Mouse (Mus musculus) gastrocnemius, postnatal 4 days (tissue): ENCODE data around the gene Hapln2. TPM values are rescaled to one million over a fixed set of nuclear protein-coding genes. Genes with fewer than 3 reads are reported as not detected.

Experiments
- DNase-seq, 2 experiments: peaks; one replicate each; pipeline ENCODE4 v3.0.0; 2021 to 2022; ENCODE audit warnings: low spot score in 2 of 2, mixed read lengths in 2 of 2
- total RNA-seq, 2 experiments: library from RNA; stranded (reverse); gene quantifications; 2 replicates each; pipeline ENCODE4 v1.2.3; 2021

Gene Hapln2
- total RNA-seq, 2 experiments from 2014 or later: 0.21 TPM; not detected in 1

GRCm38 (mm10) chr3:87981894-87982835 lies 45.2 kb downstream of the Hapln2 start:
- DNase-seq: peak in 1 of 2 experiments; percentile 59

GRCm38 (mm10) chr3:87981214-87981760 lies 46.1 kb downstream of the Hapln2 start:
- DNase-seq: peak in 1 of 2 experiments; percentile 10

GRCm38 (mm10) chr3:87980728-87981127 lies 46.7 kb downstream of the Hapln2 start:
- no peak for DNase-seq

GRCm38 (mm10) chr3:87980085-87980484 lies 47.3 kb downstream of the Hapln2 start:
- DNase-seq: no peak

GRCm38 (mm10) chr3:87979493-87979892 lies 47.9 kb downstream of the Hapln2 start:
- no peak for DNase-seq

GRCm38 (mm10) chr3:87974381-87974987 lies 52.9 kb downstream of the Hapln2 start:
- DNase-seq: peak in 1 of 2 experiments; percentile 36

- DNase-seq: peak in 1 of 2 experiments; percentile 15
Observed at GRCm38 (mm10) chr3:87973593-87974380, 53.6 kb downstream of the Hapln2 start.

GRCm38 (mm10) chr3:87972776-87973175 lies 54.6 kb downstream of the Hapln2 start:
- peak in 1 of 2 experiments; percentile 17 for DNase-seq

GRCm38 (mm10) chr3:87972203-87972664 lies 55.1 kb downstream of the Hapln2 start:
- DNase-seq: peak in 1 of 2 experiments; percentile 12

Other genes starting within 250 kb of the Hapln2 start
- gene Ntrk1, start 232.4 kb downstream of the Hapln2 start, total RNA-seq: under 1 TPM; 0.10 to 0.13 TPM
- gene Insrr, start 230.6 kb downstream of the Hapln2 start, total RNA-seq: under 1 TPM; 0.15 to 0.18 TPM
- gene Pear1, start 203.3 kb downstream of the Hapln2 start, total RNA-seq: 10 to 100 TPM; 20.8 to 26.2 TPM
- gene Sh2d2a, start 180.8 kb downstream of the Hapln2 start, total RNA-seq: under 1 TPM in 1 of 2 experiments, not detected in 1; 0.16 TPM
- 10 to 100 TPM; 56.7 to 58.3 TPM for gene Prcc, start 142.0 kb downstream of the Hapln2 start, total RNA-seq
- gene Hdgf, start 121.3 kb downstream of the Hapln2 start, total RNA-seq: 100 to 1,000 TPM; 179 to 182 TPM
- 10 to 100 TPM; 55.0 to 57.0 TPM for gene Mrpl24, start 108.1 kb downstream of the Hapln2 start, total RNA-seq
- 10 to 100 TPM; 20.2 to 20.6 TPM for gene Isg20l2, start 97.3 kb downstream of the Hapln2 start, total RNA-seq
- 1 to 10 TPM; 7.4 to 8.7 TPM for gene Rrnad1, start 96.9 kb downstream of the Hapln2 start, total RNA-seq
- 1 to 10 TPM; 1.3 to 2.2 TPM for gene Crabp2, start 78.9 kb downstream of the Hapln2 start, total RNA-seq
- gene Nes, start 56.5 kb downstream of the Hapln2 start, total RNA-seq: 100 to 1,000 TPM; 169 to 207 TPM
- under 1 TPM in 1 of 2 experiments, not detected in 1; 0.12 TPM for gene Bcan, start 27.4 kb downstream of the Hapln2 start, total RNA-seq
- 10 to 100 TPM; 11.4 to 11.8 TPM for gene Gpatch4, start 15.5 kb upstream of the Hapln2 start, total RNA-seq
- 10 to 100 TPM; 64.9 to 73.1 TPM for gene Naxe, start 30.9 kb upstream of the Hapln2 start, total RNA-seq
- gene Ttc24, start 50.7 kb upstream of the Hapln2 start, total RNA-seq: not detected
- 10 to 100 TPM; 14.8 to 16.8 TPM for gene Iqgap3, start 54.4 kb upstream of the Hapln2 start, total RNA-seq
- 100 to 1,000 TPM; 160 to 174 TPM for gene Mef2d, start 114.8 kb upstream of the Hapln2 start, total RNA-seq
- under 1 TPM in 1 of 2 experiments, not detected in 1; 0.16 TPM for gene Rhbg, start 227.1 kb upstream of the Hapln2 start, total RNA-seq